Mouse (Mus musculus) activated CD4-positive, CD25-positive, alpha-beta regulatory T cell, adult 4 months (primary cell): ENCODE measurements around the gene Usp49. TPM values are rescaled to one million over a fixed set of nuclear protein-coding genes. Genes with fewer than 3 reads are reported as not detected.

Experiments used
- ATAC-seq: one replicate; pipeline ENCODE4 v1.8.0; 2017
- polyA plus RNA-seq, 2 experiments: library from polyadenylated mRNA; unstranded; fragments of 100-300 nt; shearing (Covaris generic); gene quantifications; one replicate each; pipeline ENCODE4 v1.2.1; 2017

The Usp49 gene
- polyA plus RNA-seq, 2 experiments from 2014 or later: 0.60 to 0.71 TPM

GRCm38 (mm10) chr17:47694503-47695336, 64.2 kb downstream of the Usp49 start, which contains the start of gene Prickle4:
TSS of gene Prickle4 (minus strand) at chr17:47694736.
- peak; percentile 95 for ATAC-seq

GRCm38 (mm10) chr17:47695337-47695710, 64.8 kb downstream of the Usp49 start:
- no peak for ATAC-seq

GRCm38 (mm10) chr17:47698156-47698555, 67.7 kb downstream of the Usp49 start:
- no peak for ATAC-seq

- ATAC-seq: no peak
Observed at GRCm38 (mm10) chr17:47699055-47699454, 68.6 kb downstream of the Usp49 start.

GRCm38 (mm10) chr17:47701793-47702192, 71.3 kb downstream of the Usp49 start:
- ATAC-seq: no peak

- ATAC-seq: no peak
Observed at GRCm38 (mm10) chr17:47702548-47703345, 72.3 kb downstream of the Usp49 start.

- ATAC-seq: no peak
Observed at GRCm38 (mm10) chr17:47703556-47703955, 73.1 kb downstream of the Usp49 start.

GRCm38 (mm10) chr17:47704692-47705091, 74.2 kb downstream of the Usp49 start:
- ATAC-seq: no peak

- no peak for ATAC-seq
Observed at GRCm38 (mm10) chr17:47706196-47706595, 75.7 kb downstream of the Usp49 start.

- ATAC-seq: no peak
Observed at GRCm38 (mm10) chr17:47707961-47708360, 77.5 kb downstream of the Usp49 start.

- no peak for ATAC-seq
Observed at GRCm38 (mm10) chr17:47708972-47709371, 78.5 kb downstream of the Usp49 start.

GRCm38 (mm10) chr17:47710036-47710435, 79.5 kb downstream of the Usp49 start:
- no peak for ATAC-seq

- no peak for ATAC-seq
Observed at GRCm38 (mm10) chr17:47711883-47712282, 81.4 kb downstream of the Usp49 start.

- no peak for ATAC-seq
Observed at GRCm38 (mm10) chr17:47712889-47713571, 82.5 kb downstream of the Usp49 start.

GRCm38 (mm10) chr17:47715037-47715436, 84.5 kb downstream of the Usp49 start:
- no peak for ATAC-seq

- ATAC-seq: no peak
Observed at GRCm38 (mm10) chr17:47721183-47721582, 90.7 kb downstream of the Usp49 start.

GRCm38 (mm10) chr17:47726566-47726965, 96.1 kb downstream of the Usp49 start, which contains the start of gene Pgc:
TSS of gene Pgc (plus strand) at chr17:47726842.
- no peak for ATAC-seq

- no peak for ATAC-seq
Observed at GRCm38 (mm10) chr17:47730633-47731575, 100.4 kb downstream of the Usp49 start.

GRCm38 (mm10) chr17:47735553-47736100, 105.1 kb downstream of the Usp49 start:
- ATAC-seq: no peak
